Mouse (Mus musculus): ENCODE results near the gene R3hdm4.

The R3hdm4 gene

GRCm38 (mm10) chr10:79920958-79921535, at the start of gene R3hdm4:
R3hdm4 (minus strand) TSS chr10:79921208.
- no peak for DNase-seq

- DNase-seq, result no peak
Observed at GRCm38 (mm10) chr10:79970415-79971182, 49.6 kb upstream of the R3hdm4 start, which contains the start of gene Grin3b. Grin3b (plus strand) TSS chr10:79970715.

GRCm38 (mm10) chr10:79969124-79969568, 48.1 kb upstream of the R3hdm4 start:
- peak; percentile 61 for DNase-seq

- no peak for DNase-seq
Observed at GRCm38 (mm10) chr10:79968181-79968580, 47.2 kb upstream of the R3hdm4 start.

- DNase-seq, result peak; percentile 83
Observed at GRCm38 (mm10) chr10:79966886-79967400, 45.9 kb upstream of the R3hdm4 start.

- DNase-seq, result no peak
Observed at GRCm38 (mm10) chr10:79965325-79965724, 44.3 kb upstream of the R3hdm4 start.

GRCm38 (mm10) chr10:79964727-79965126, 43.7 kb upstream of the R3hdm4 start:
- DNase-seq, result no peak

GRCm38 (mm10) chr10:79960671-79961294, 39.8 kb upstream of the R3hdm4 start:
- no peak for DNase-seq

GRCm38 (mm10) chr10:79959847-79960601, 39.0 kb upstream of the R3hdm4 start, which contains the start of gene Wdr18:
Wdr18 (plus strand) TSS chr10:79960152.
- peak; percentile 99 for DNase-seq

GRCm38 (mm10) chr10:79959412-79959811, 38.4 kb upstream of the R3hdm4 start:
- peak; percentile 71 for DNase-seq

- DNase-seq, result peak; percentile 92
Observed at GRCm38 (mm10) chr10:79958140-79958816, 37.3 kb upstream of the R3hdm4 start.

- DNase-seq, result no peak
Observed at GRCm38 (mm10) chr10:79956643-79957154, 35.7 kb upstream of the R3hdm4 start.

GRCm38 (mm10) chr10:79955691-79956090, 34.7 kb upstream of the R3hdm4 start:
- DNase-seq, result no peak

GRCm38 (mm10) chr10:79953946-79954345, 32.9 kb upstream of the R3hdm4 start:
- peak; percentile 74 for DNase-seq

- no peak for DNase-seq
Observed at GRCm38 (mm10) chr10:79950661-79951060, 29.7 kb upstream of the R3hdm4 start.

- no peak for DNase-seq
Observed at GRCm38 (mm10) chr10:79949873-79950272, 28.9 kb upstream of the R3hdm4 start.

- no peak for DNase-seq
Observed at GRCm38 (mm10) chr10:79947502-79947901, 26.5 kb upstream of the R3hdm4 start.

- no peak for DNase-seq
Observed at GRCm38 (mm10) chr10:79946752-79947322, 25.8 kb upstream of the R3hdm4 start.

GRCm38 (mm10) chr10:79945507-79946234, 24.7 kb upstream of the R3hdm4 start:
- DNase-seq, result peak; percentile 80

- DNase-seq, result peak; percentile 58
Observed at GRCm38 (mm10) chr10:79943471-79943901, 22.5 kb upstream of the R3hdm4 start.

GRCm38 (mm10) chr10:79942988-79943387, 22.0 kb upstream of the R3hdm4 start:
- DNase-seq, result no peak

All from kidney, postnatal 10 days (tissue).